Mouse (Mus musculus): ENCODE measurements at regions not wholly inside any gene's neighbourhood (a gene's known extent, or its start where the extent isn't known, plus 50 kb on each side); places are given as distances from the start of the nearest gene placed in this dataset.

GRCm38 (mm10) chr15:4206371-4206770, 168.9 kb upstream of the Plcxd3 start:
- no peak for DNase-seq (ENCODE audit: low read depth, low spot score)

DNA sequence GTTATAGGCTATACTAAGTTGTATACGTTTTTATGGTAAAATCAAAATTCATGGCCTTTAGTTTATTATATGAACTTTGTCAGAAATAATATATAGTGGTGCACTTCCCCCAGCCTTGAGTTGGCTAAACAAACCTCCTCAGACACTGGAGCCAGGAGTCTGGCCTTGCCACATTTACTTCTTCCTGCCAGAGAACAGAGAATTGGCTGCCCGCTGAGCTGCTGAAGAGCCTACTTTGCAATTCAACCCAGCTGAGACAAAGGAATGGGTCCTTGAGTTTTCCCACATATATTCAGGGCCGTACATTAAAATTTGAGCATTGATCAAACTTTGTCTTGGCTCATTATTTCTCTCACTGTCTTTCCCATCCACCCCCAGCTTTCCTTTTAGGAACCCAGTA, 161.9 kb upstream of the Plcxd3 start:
- peak; percentile 48 for DNase-seq (ENCODE audit: low read depth, low spot score)

GRCm38 (mm10) chr15:4219102-4219501, 156.2 kb upstream of the Plcxd3 start:
- DNase-seq (ENCODE audit: low read depth, low spot score) = no peak

- DNase-seq (ENCODE audit: low read depth, low spot score) = no peak
Observed at GRCm38 (mm10) chr15:4228055-4228454, 147.2 kb upstream of the Plcxd3 start.

- no peak for DNase-seq (ENCODE audit: low read depth, low spot score)
Observed at GRCm38 (mm10) chr15:4240649-4241048, 134.6 kb upstream of the Plcxd3 start.

GRCm38 (mm10) chr15:4247637-4248136, 127.6 kb upstream of the Plcxd3 start:
- DNase-seq (ENCODE audit: low read depth, low spot score) = no peak

DNA sequence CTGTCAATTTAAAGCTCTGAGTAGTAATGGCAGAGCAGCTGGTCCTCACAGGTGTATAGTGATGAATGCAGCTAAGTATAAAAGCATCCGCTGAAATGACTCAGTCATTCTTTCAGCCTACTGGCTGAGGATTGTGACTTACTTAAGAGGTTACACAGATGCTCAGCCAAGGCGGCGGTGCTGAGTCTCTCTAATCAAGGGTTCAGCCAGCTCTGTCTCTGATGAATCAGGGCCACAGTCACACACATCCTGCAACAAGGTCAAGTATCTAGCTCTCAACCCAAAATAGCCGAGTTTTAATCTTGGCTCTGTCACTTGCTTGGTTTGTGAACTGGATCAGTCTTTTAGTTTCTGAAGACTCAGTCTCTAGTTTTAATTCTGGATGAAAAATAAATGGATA, 110.7 kb upstream of the Plcxd3 start:
- no peak for DNase-seq (ENCODE audit: low read depth, low spot score)

DNA sequence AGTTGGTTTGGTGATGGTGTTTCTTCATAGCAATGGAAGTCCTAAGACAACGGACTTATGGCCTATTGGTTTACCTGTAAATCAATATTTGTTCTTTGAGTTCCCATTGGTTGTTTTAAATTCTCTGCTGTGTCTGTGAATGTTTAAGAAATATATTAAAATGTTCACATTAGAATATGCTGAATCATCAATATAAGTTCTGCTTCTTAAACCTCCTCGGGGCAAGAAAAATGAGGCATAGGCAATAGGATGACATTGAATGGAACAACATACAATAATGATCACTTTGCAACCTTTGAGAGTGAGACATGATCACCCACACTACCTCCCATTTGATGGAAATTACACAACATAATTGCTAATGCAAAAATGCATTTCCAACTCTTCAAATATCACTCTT, 105.5 kb upstream of the Plcxd3 start:
- no peak for DNase-seq (ENCODE audit: low read depth, low spot score)

GRCm38 (mm10) chr15:4277011-4277410, 98.3 kb upstream of the Plcxd3 start:
- DNase-seq (ENCODE audit: low read depth, low spot score) = no peak

DNA sequence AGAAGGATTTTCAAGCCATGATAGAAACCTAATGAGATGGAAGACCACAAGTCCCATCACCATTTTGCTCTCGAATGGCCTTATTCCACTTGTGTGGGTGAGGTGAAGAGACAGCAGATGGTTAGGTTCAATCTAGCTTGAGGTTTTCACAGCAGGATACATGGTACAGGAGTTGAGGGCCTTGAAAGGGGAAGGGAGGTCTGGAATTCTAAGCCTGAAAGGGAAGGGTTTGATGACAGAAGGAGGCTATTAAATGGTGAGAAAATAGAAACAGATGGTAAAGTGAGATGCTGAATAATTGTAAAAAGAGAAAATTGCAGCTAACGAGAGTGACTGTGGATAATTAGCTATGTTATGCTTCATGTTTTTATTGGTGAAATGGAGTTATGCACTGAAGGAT, 67.8 kb upstream of the Plcxd3 start:
- DNase-seq (ENCODE audit: low read depth, low spot score) = no peak

GRCm38 (mm10) chr15:4313698-4314097, 61.6 kb upstream of the Plcxd3 start:
- DNase-seq (ENCODE audit: low read depth, low spot score) = peak; percentile 58

GRCm38 (mm10) chr15:4315897-4316296, 59.4 kb upstream of the Plcxd3 start:
- no peak for DNase-seq (ENCODE audit: low read depth, low spot score)

All from ES-CJ7 (cell line).